Mouse (Mus musculus): ENCODE results near the gene Pagr1b. TPM values are rescaled to one million over a fixed set of nuclear protein-coding genes. Genes with fewer than 3 reads are reported as not detected.

Pagr1b gene
- polyA plus RNA-seq, 1 experiment from 2014 or later: not detected

DNA sequence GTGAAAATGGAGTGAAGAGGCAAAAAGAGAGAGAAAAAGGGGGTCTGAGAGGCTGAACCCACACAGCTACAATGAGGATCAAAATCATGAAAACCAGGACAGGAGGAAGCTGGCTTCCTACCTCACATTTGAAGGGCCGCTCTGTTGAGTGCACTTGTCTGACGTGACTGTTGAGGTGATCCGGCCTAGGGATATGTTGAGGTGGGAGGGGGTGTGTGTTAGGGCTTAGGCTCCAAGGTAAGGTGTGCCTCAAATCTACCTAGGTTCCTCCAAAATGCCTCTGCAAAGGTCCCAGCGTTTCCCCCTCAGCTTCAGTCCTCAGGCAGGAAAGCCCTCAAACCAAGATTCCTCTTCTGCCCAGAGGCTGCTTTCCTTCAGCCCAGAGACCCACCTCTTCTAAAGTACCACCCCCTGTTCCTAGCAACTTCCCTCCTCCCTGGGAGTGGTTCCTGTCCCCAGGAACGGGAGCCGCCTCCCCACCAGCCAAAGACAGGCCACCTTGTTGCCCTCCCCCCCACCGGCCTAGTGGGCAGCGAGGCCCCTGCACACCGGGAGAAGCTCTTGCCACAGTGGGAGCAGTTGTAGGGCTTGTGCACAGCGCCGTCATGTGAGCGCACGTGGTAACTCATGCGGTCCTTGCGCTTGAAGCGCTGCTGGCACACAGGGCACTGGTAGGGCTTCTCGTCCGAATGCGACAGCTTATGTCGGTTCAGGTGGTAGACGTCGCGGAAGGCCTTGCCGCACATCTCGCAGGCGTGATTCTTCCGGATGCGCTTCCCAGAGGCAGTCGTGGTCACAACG lies 8.7 kb upstream of the Pagr1b start:
- H3K4me1 ChIP-seq (replicated peaks): peaks cover 73% of the 10 kb centered on the region
- H3K9ac ChIP-seq: peak overlapping the region; percentile 99
- WGBS (ENCODE audit: insufficient replicate concordance): under 1% methylated on average over 30 of the region's 30 CpGs
- no peaks in the 10 kb centered on the region for H3K9me3 ChIP-seq (replicated peaks)
- peaks cover 62% of the 10 kb centered on the region for H3K36me3 ChIP-seq (replicated peaks)
- H3K27ac ChIP-seq (replicated peaks): peak overlapping the region; percentile 97
- peak; percentile 16 for ATAC-seq (ENCODE audit: insufficient read depth)
- peak overlapping the region; percentile 98 for H3K4me3 ChIP-seq (replicated peaks)
- H3K4me2 ChIP-seq: peak overlapping the region; percentile 98
- no peaks in the 10 kb centered on the region for H3K27me3 ChIP-seq

DNA sequence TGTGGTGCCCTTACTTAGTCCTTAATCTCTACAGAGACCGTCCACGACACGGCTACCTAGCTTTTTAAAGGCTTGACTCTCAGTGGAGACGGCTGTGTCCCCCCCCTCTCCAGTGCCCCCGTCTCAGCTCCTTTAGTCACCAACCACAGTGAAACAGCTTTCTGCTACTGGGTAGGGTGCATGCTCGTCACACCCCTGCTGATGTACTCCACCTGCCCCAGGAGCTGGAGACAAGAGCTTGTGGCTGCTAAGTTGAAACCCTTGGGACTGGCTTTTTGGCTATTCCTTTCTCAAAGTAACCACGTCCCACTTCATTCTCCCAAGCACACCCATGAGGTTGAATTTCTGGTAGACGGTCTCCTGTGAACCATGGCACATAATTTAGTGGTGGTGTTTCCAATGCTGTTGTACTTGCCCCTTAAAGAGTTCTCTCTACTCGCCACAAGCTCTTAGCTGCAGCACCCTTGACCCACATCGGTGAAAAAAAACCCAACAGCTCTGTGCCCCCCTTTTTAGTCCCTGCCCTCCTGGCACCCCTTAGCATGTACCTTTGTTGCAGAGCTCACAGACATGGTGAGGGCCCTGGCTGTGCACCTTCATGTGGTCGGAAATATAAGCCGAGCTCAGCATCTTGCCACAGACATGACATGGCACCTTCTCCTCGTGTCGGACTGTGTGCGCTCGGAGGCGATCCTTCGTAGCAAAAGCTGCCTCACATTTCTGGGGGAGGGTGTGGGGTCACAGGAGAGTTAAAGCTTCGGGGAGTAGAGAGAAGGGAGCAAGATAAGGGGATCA lies 7.8 kb upstream of the Pagr1b start:
- WGBS (ENCODE audit: insufficient replicate concordance): 17% methylated on average over 19 of the region's 19 CpGs
- H3K4me2 ChIP-seq: peak overlapping the region; percentile 98
- H3K9me3 ChIP-seq (replicated peaks): no peaks in the 10 kb centered on the region
- H3K4me3 ChIP-seq (replicated peaks): peak overlapping the region; percentile 98
- H3K4me1 ChIP-seq (replicated peaks): peaks cover 69% of the 10 kb centered on the region
- H3K27me3 ChIP-seq: no peaks in the 10 kb centered on the region
- peaks cover 53% of the 10 kb centered on the region for H3K36me3 ChIP-seq (replicated peaks)
- ATAC-seq (ENCODE audit: insufficient read depth): no peak
- H3K9ac ChIP-seq: peak overlapping the region; percentile 99
- peak overlapping the region; percentile 97 for H3K27ac ChIP-seq (replicated peaks)

DNA sequence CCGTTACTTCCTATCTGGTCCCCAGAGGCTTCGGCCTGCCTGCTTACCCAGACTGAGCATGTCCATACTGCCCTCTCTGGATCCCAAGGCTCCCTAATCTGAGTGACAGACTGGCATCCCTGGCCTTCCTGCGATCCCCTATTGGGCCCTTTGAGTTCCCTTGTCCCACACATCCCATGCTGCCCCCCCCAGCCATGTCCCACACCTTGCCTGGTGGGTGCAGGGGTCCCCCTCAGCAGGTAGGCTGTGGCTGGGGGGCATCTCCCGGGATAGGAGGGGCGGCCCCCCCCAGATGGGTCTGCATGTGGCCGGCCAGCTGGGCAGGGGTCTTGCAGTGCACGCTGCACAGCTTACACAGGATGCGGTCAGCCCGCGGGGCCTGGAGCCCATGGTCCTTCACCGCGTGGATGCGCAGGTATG lies 7.0 kb upstream of the Pagr1b start:
- peaks cover 66% of the 10 kb centered on the region for H3K4me1 ChIP-seq (replicated peaks)
- WGBS (ENCODE audit: insufficient replicate concordance): 79% methylated on average over 13 of the region's 13 CpGs
- peak overlapping the region; percentile 98 for H3K4me2 ChIP-seq
- peak overlapping the region; percentile 97; the same call in 1 of the 2 replicates for H3K27ac ChIP-seq (replicated peaks)
- no peak for ATAC-seq (ENCODE audit: insufficient read depth)
- H3K4me3 ChIP-seq (replicated peaks): peak overlapping the region; percentile 98
- H3K36me3 ChIP-seq (replicated peaks): peaks cover 45% of the 10 kb centered on the region
- no peaks in the 10 kb centered on the region for H3K9me3 ChIP-seq (replicated peaks)
- no peaks in the 10 kb centered on the region for H3K27me3 ChIP-seq
- H3K9ac ChIP-seq: peak overlapping the region; percentile 99

DNA sequence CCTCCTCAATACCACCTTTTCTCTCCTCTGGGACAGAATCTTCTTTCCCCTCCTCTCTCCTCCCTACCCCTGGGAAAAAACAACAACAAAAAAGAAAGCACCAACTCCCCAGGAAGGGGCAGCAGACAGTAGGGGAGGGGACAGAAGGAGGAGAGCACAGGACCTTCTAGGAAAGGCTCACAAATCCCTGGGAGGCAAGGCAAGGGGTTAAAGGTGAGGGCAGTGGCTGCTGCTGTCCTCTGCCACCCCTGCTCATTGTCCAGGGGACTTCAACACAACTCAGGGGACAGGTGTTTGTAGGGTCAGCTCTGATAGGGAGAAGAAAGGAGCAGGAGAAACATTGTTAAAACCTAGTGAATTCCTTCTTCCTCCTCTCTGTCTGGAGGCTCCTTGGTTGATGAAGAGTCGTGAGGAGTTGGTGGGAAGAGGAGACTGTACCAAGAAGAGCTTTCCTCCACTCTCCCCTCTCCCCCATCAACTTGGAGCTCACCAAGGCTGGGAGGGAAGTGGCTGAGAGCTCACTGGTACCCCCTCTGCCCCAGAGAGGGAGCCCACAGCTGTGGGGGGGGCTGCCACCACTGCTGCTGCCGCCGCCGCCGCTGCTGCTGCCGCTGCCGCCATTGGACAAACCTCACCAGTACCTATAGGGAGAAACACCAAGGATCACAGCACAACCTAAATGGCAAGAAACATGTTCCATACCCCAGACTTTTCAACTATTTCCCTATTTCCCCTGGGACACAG lies 6.4 kb upstream of the Pagr1b start:
- peaks cover 39% of the 10 kb centered on the region for H3K36me3 ChIP-seq (replicated peaks)
- peak overlapping the region; percentile 98 for H3K4me3 ChIP-seq (replicated peaks)
- no peaks in the 10 kb centered on the region for H3K27me3 ChIP-seq
- H3K27ac ChIP-seq (replicated peaks): peak overlapping the region; percentile 55; the same call in 1 of the 2 replicates
- H3K4me2 ChIP-seq: peak overlapping the region; percentile 98
- ATAC-seq (ENCODE audit: insufficient read depth): no peak
- peak overlapping the region; percentile 99; the same call in 1 of the 2 replicates for H3K9ac ChIP-seq
- peaks cover 66% of the 10 kb centered on the region for H3K4me1 ChIP-seq (replicated peaks)
- 81% methylated on average over 7 of the region's 7 CpGs for WGBS (ENCODE audit: insufficient replicate concordance)
- no peaks in the 10 kb centered on the region for H3K9me3 ChIP-seq (replicated peaks)

DNA sequence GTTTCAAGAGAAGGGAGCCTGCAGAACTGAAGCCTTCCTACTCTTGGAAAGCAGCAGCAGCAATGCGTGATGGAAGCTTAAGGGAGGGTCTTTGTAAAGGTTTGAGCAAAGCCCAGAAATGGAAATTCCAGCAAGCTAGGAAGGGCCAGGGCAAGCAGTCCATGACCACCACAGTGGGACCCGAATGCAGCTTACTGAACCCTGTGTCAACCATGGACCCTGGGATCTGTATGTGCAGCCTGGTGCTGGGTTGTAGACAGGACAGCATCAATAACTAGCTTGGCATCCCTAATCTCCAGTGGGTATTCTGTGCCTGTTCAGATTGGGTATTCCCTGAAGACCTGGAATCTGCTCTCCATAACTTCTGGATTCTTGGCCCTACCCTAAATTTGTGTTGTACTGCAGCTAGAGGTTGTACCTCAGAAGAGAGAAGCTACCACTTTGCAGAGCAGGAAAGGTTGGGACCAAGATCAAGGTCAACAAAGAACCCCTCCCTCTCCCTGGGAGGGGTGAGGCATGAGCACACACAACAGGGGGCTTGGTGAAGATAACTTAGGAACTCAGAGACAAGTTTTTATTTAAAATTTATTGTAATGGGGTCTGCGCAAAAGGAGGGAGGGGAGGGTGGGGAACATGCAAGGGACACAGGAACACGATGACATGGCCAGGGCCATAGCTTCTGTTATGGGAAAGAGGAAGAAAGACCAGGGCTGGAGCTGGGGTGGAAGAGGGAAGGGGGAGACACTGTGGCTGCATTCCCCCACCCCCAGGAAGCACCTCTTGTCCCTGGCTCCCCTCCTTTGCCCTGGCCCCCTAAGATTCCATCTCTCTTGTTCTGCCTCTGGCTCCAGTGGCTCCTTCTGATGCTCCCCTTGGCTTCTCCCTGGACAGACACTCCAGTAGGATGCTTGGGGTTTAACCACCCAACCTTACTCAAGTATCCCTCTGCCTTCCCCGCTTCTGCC lies 5.6 kb upstream of the Pagr1b start:
- H3K36me3 ChIP-seq (replicated peaks): peaks cover 36% of the 10 kb centered on the region
- peak overlapping the region; percentile 55; the same call in 1 of the 2 replicates for H3K27ac ChIP-seq (replicated peaks)
- H3K4me1 ChIP-seq (replicated peaks): peaks cover 67% of the 10 kb centered on the region
- H3K9ac ChIP-seq: peak overlapping the region; percentile 34; the same call in 1 of the 2 replicates
- 35% methylated on average over 5 of the region's 5 CpGs for WGBS (ENCODE audit: insufficient replicate concordance)
- H3K27me3 ChIP-seq: no peaks in the 10 kb centered on the region
- H3K4me3 ChIP-seq (replicated peaks): peak overlapping the region; percentile 98
- no peak for ATAC-seq (ENCODE audit: insufficient read depth)
- peak overlapping the region; percentile 98 for H3K4me2 ChIP-seq
- no peaks in the 10 kb centered on the region for H3K9me3 ChIP-seq (replicated peaks)

DNA sequence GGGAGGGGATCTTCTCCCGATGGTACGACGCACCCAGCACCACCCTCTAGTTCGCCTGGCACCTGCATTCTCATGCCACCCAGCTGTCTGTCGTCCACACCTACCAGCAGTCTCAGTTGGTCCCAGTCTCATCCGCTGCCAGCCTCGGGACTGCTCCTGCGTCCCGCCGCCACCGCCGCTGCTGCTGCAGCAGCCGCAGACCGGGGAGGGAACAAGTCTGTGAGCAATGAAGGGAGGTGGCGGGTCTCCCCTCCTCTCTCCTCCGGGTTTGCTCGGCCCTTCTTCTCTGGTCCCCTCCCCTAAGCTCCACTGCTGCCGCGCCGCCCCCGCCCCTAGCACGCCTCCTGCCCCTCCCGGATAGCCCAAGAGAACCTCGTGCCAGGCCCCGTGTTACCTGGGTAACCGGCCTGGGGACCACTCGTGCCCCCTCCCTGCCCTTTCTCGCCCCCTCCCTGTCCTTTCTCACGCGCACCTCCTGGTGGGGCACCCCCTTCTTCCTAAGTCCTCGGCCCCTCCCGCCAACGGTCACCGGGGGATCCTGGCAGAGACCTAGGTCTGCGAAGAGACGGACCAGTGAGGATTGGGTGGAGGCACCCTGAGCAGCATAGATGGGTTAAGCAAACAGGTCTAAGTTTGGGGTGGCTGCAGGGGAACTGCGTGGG lies 4.7 kb upstream of the Pagr1b start, which contains the start of the genes Gm42742 and Prrt2:
Gm42742 (minus strand) TSS at position 197 of the 662 bp plus-strand sequence.
Prrt2 (minus strand) TSS at position 311 of the 662 bp plus-strand sequence.
- H3K4me1 ChIP-seq (replicated peaks): peaks cover 71% of the 10 kb centered on the region
- 3% methylated on average over 37 of the region's 37 CpGs for WGBS (ENCODE audit: insufficient replicate concordance)
- peaks cover 36% of the 10 kb centered on the region for H3K36me3 ChIP-seq (replicated peaks)
- H3K9me3 ChIP-seq (replicated peaks): no peaks in the 10 kb centered on the region
- H3K27ac ChIP-seq (replicated peaks): peak within 1 kb of the TSS; percentile 55
- H3K4me2 ChIP-seq: peak within 1 kb of the TSS; percentile 98
- ATAC-seq (ENCODE audit: insufficient read depth): no peak
- peak within 1 kb of the TSS; percentile 39 for H3K4me3 ChIP-seq (replicated peaks)
- H3K9ac ChIP-seq: peak within 1 kb of the TSS; percentile 34
- H3K27me3 ChIP-seq: no peaks in the 10 kb centered on the region

DNA sequence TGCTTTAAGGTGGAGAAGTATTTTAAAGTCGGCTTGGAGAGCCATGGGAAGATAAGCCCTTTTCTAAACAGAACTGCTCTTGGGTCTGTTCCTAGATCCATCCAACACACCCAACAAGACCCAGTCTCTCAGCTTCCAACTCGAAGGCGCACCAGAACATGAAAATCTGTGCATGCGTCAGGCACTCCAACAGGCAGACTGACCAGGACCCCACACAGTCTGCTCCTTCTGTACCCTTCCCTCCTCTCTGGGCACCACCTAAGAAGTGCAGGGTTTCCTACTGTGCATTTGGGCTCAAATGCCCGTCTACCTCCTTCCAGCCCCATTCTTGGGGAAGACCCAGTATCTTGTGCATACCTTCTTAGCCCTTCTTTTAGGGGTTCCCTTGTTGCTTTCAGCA lies 4.2 kb upstream of the Pagr1b start:
- Histone ChIP-seq H3K36me3 (replicated peaks) (peaks cover 38% of the 10 kb centered on the region), H3K27me3 (no peaks in the 10 kb centered on the region), H3K27ac (replicated peaks) (no peak overlapping the region; the same call in 1 of the 2 replicates), H3K9me3 (replicated peaks) (no peaks in the 10 kb centered on the region), H3K9ac (peak overlapping the region; percentile 34; the same call in 1 of the 2 replicates), H3K4me2 (peak overlapping the region; percentile 70), H3K4me1 (replicated peaks) (peaks cover 74% of the 10 kb centered on the region), H3K4me3 (replicated peaks) (peak overlapping the region; percentile 39)
- ATAC-seq (ENCODE audit: insufficient read depth): no peak
- WGBS (ENCODE audit: insufficient replicate concordance): 61% methylated on average over 5 of the region's 5 CpGs

DNA sequence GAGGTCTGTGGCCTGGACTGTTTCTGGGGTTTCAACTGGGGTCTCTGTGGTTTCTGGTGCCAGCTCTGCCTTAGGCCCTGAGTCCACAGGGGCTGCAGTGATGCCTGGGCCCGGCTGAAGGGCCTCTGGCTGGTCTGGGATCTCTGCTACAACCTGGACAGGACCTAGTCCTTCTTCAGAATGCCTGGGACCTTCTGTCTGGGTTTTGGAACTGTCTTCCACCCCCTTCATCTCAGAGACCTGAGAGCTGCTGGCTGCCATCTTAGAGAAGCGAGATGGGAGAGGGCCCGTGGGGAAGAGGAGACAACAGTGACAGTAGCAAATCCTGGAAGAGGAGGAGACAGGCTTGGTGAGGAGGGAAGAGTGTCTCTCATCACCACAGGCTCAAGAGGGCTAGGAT lies 3.7 kb upstream of the Pagr1b start:
- Histone ChIP-seq H3K27me3 (no peaks in the 10 kb centered on the region), H3K27ac (replicated peaks) (no peak overlapping the region), H3K9me3 (replicated peaks) (no peaks in the 10 kb centered on the region), H3K4me2 (peak overlapping the region; percentile 5; the same call in 1 of the 2 replicates), H3K4me3 (replicated peaks) (0 out of 2 replicates have a peak overlapping the region, but pooled peaks have one; percentile 39), H3K9ac (no peak overlapping the region), H3K4me1 (replicated peaks) (peaks cover 74% of the 10 kb centered on the region), H3K36me3 (replicated peaks) (peaks cover 40% of the 10 kb centered on the region)
- ATAC-seq (ENCODE audit: insufficient read depth): no peak
- 58% methylated on average over 3 of the region's 3 CpGs for WGBS (ENCODE audit: insufficient replicate concordance)

DNA sequence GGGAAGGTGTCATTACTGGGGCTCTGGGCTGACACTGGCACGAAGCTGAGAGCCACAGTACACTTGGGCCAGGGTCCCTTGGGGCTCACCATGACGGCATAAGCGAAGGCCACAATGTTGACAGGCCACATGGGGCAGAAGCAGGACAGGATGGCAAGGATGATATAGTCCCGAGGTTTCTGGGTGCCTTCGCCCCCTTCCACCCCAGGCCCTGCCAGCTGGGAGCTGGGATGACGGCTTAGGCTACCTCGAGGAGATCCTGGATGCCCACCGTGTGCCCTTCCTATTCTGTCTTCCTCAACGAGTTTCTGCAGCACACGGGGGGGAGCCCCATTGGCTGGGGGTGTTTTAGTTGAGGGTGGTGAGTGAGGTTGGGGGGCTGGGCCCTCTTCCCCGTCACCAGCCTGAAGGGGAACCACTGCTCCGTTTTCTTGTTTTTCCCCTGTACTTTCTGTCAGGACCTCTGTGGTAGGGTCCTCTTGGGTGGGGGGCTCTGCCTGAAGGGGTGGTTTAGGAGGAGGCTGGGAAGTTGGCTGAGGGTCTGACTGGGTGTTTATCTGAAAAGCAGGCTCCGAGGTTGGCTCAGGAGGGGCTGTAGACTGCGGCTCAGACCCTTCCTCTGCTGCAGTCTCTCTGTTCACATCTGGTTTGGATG lies 3.1 kb upstream of the Pagr1b start:
- Histone ChIP-seq H3K4me3 (replicated peaks) (no peak overlapping the region), H3K4me2 (no peak overlapping the region), H3K27ac (replicated peaks) (no peak overlapping the region)

More for the DNA sequence above, 3.1 kb upstream of the Pagr1b start:
- Histone ChIP-seq H3K4me1 (replicated peaks) (peaks cover 74% of the 10 kb centered on the region), H3K9ac (no peak overlapping the region), H3K36me3 (replicated peaks) (peaks cover 39% of the 10 kb centered on the region), H3K27me3 (no peaks in the 10 kb centered on the region), H3K9me3 (replicated peaks) (no peaks in the 10 kb centered on the region)
- ATAC-seq (ENCODE audit: insufficient read depth): no peak
- WGBS (ENCODE audit: insufficient replicate concordance): 63% methylated on average over 14 of the region's 14 CpGs
